Mouse (Mus musculus): ENCODE data around the gene Grik3. TPM values are rescaled to one million over a fixed set of nuclear protein-coding genes. Genes with fewer than 3 reads are reported as not detected.

The Grik3 gene
- polyA plus RNA-seq, 1 experiment from 2014 or later = 8.0 TPM

DNA sequence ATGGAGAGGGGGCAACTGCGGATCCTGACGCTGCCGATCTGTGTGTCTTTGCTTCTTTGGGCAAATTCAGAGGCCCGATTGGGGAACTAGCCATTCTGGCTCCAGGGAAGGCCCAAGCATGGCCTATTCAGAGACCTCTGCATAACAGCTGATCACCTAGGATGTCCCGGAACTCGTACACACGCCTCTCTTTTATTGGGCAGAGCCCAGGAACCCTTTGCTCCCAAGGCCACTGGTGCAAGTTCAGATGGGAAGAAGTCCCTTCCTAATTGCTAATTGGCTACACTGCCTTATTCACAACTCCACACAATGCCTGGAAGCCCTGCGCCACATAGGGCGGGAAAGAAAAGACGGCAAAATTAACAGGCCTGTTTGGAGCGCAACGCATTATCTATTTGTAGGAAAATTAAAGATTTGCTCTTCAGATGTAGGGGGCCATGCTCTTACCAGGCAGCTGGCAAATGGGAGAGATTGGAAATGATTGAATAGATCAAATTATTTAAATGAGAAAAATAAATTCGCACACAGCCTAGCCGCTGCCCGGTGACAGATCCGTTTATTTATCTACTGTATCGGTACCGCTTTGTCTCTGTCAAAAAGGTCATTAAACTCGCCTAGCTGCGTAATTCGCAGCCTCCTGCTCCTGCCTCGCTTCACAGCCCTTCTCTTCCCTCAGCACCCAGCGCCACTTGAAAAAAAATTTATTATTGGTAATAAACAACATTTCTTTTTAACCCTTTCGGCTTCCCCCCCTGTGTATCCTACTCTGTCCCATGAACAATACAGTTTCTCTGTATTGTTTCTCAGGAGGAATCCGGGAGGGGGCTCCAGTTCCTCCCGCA lies 1.5 kb upstream of the Grik3 start:
- WGBS = 1% methylated on average over 26 of the region's 26 CpGs
- Histone ChIP-seq H3K9me3 (ENCODE audit: control insufficient read depth, low read length) (no peaks in the 10 kb centered on the region), H3K4me2 (ENCODE audit: low read length) (peak overlapping the region; percentile 59), H3K4me1 (replicated peaks; ENCODE audit: control insufficient read depth, insufficient read depth, low read length) (peaks cover 79% of the 10 kb centered on the region), H3K36me3 (ENCODE audit: control insufficient read depth, insufficient read depth) (no peaks in the 10 kb centered on the region), H3K27me3 (replicated peaks; ENCODE audit: control insufficient read depth, insufficient read depth, low read length) (peaks cover 54% of the 10 kb centered on the region), H3K27ac (ENCODE audit: low read length) (peak overlapping the region; percentile 91), H3K4me3 (replicated peaks; ENCODE audit: low read length) (peak overlapping the region; percentile 59), H3K9ac (replicated peaks; ENCODE audit: low read depth, low read length) (peak overlapping the region; percentile 73)
- ATAC-seq = no peak

DNA sequence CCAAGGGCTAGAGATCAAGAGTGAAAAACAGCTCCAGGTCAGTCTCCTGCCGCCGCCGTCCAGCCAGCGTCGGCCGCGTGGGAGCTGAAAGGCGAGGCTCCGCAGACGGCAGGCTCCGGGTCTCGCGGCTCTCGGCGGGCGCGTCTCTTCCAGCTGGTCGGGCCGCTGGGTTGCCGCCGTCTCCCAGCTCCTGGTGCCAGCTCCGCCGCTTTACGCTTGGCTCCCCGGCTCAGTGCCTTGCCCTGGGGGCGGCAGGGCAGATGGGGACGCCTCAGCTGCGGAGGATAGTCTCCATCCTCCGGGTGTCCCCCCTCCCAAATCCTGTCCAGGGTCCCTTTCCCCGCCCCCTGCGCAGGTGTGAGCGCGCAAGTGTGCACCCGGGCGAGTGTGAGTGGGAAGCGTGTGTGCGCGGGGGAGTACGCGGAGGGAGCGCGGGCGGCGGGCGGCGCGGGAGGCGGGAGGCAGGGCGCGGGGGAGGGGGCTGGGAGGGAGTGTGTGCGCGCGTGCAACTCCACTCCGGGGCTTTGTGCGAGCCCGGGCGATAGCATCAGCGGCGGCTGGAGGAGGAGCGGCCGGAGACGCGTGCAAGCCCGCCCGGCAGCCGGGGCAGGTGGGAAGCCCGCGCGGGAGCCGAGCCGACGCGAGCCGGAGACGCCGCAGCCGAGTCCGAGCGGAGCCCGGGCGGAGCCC lies 454 bp upstream of the Grik3 start:
- Histone ChIP-seq H3K9me3 (ENCODE audit: control insufficient read depth, low read length) (no peaks in the 10 kb centered on the region), H3K27me3 (replicated peaks; ENCODE audit: control insufficient read depth, insufficient read depth, low read length) (peaks cover 56% of the 10 kb centered on the region), H3K4me3 (replicated peaks; ENCODE audit: low read length) (peak overlapping the region; percentile 59), H3K4me1 (replicated peaks; ENCODE audit: control insufficient read depth, insufficient read depth, low read length) (peaks cover 76% of the 10 kb centered on the region), H3K27ac (ENCODE audit: low read length) (peak overlapping the region; percentile 91), H3K9ac (replicated peaks; ENCODE audit: low read depth, low read length) (peak overlapping the region; percentile 73), H3K4me2 (ENCODE audit: low read length) (peak overlapping the region; percentile 59), H3K36me3 (ENCODE audit: control insufficient read depth, insufficient read depth) (no peaks in the 10 kb centered on the region)
- under 1% methylated on average over 69 of the region's 81 CpGs for WGBS
- peak; percentile 74 for ATAC-seq

DNA sequence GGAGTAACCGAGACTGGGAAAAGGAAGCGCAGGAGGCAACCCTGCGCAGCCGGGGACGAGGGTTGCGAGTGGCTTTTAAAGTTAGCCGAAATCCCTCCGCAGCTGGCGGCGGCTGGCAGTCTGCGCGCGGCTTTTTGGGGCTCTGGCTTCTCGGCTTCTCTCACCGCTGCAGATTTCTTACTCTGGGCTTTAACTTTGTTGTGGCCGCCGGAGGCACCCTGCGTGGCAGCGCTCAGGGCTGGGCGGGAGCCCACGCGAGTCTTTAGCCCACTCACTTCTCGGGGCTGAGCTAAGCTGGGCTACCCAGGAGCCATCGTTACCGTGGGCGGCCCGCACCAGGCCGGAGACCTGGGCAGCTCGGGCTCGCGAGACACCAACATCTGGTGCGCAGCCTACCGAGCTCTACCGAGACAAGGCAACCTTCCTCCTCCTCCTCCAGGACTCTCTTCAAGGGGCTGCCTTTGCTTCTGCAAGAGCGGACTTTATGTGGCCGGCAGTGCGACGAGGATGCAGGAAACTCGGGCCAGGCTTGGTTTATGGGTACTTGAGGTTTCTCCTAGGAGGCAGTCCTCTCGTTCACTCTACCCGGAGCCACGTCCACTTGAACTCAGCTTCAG lies 1.1 kb downstream of the Grik3 start:
- H3K9ac ChIP-seq (replicated peaks; ENCODE audit: low read depth, low read length) = peak overlapping the region; percentile 73
- peaks cover 72% of the 10 kb centered on the region for H3K4me1 ChIP-seq (replicated peaks; ENCODE audit: control insufficient read depth, insufficient read depth, low read length)
- peak overlapping the region; percentile 59 for H3K4me3 ChIP-seq (replicated peaks; ENCODE audit: low read length)
- H3K9me3 ChIP-seq (ENCODE audit: control insufficient read depth, low read length) = no peaks in the 10 kb centered on the region
- peaks cover 54% of the 10 kb centered on the region for H3K27me3 ChIP-seq (replicated peaks; ENCODE audit: control insufficient read depth, insufficient read depth, low read length)
- no peaks in the 10 kb centered on the region for H3K36me3 ChIP-seq (ENCODE audit: control insufficient read depth, insufficient read depth)
- peak overlapping the region; percentile 91 for H3K27ac ChIP-seq (ENCODE audit: low read length)
- no peak for ATAC-seq
- under 1% methylated on average over 42 of the region's 42 CpGs for WGBS
- peak overlapping the region; percentile 59 for H3K4me2 ChIP-seq (ENCODE audit: low read length)

DNA sequence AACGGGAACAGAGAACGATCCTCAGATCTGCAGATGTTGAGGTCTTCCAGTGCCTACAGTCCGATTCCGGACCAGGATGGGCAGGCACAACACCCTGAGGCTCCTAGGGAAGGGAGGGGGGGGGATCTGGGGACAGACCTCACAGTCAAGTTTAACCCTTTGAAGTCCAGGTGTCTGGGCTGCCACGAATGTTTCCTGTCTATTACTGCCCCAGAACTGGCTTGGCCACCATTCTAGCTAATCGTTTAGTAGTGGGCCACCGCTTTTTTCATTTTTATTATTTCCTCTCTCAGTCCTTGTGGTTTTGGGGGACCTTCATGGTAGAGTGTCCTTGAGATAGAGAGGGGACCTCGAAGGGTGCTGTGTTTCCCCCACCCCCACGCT lies 1.6 kb downstream of the Grik3 start:
- ATAC-seq = no peak
- Histone ChIP-seq H3K27ac (ENCODE audit: low read length) (peak overlapping the region; percentile 91; the same call in 1 of the 2 replicates), H3K9me3 (ENCODE audit: control insufficient read depth, low read length) (no peaks in the 10 kb centered on the region), H3K4me2 (ENCODE audit: low read length) (peak overlapping the region; percentile 59), H3K36me3 (ENCODE audit: control insufficient read depth, insufficient read depth) (no peaks in the 10 kb centered on the region), H3K4me1 (replicated peaks; ENCODE audit: control insufficient read depth, insufficient read depth, low read length) (peaks cover 73% of the 10 kb centered on the region), H3K9ac (replicated peaks; ENCODE audit: low read depth, low read length) (peak overlapping the region; percentile 73), H3K4me3 (replicated peaks; ENCODE audit: low read length) (peak overlapping the region; percentile 59), H3K27me3 (replicated peaks; ENCODE audit: control insufficient read depth, insufficient read depth, low read length) (peaks cover 52% of the 10 kb centered on the region)
- 12% methylated on average over 9 of the region's 9 CpGs for WGBS

DNA sequence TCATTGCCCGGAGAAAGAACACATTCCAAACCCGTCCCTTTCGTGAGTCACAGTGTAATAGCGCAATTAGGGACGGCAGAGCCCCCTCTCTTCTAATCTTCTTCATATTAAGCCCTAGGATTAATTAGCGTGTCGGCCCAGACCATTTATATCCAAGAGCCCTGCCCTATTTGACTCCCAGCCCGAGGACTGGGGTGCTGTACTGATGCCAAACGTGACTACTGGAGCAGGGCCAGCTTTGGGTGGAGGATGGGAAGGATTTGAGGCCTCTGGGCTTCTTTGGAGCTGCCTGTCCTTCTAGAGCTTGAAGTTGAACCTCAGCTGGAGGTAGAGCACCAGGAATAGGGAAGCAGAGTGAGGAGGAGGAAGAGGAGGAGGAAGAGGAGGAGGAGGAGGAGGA lies 2.2 kb downstream of the Grik3 start:
- no peaks in the 10 kb centered on the region for H3K36me3 ChIP-seq (ENCODE audit: control insufficient read depth, insufficient read depth)
- H3K4me2 ChIP-seq (ENCODE audit: low read length) = peak overlapping the region; percentile 59
- peaks cover 70% of the 10 kb centered on the region for H3K4me1 ChIP-seq (replicated peaks; ENCODE audit: control insufficient read depth, insufficient read depth, low read length)
- H3K4me3 ChIP-seq (replicated peaks; ENCODE audit: low read length) = peak overlapping the region; percentile 59
- peak overlapping the region; percentile 91 for H3K27ac ChIP-seq (ENCODE audit: low read length)
- H3K27me3 ChIP-seq (replicated peaks; ENCODE audit: control insufficient read depth, insufficient read depth, low read length) = peaks cover 55% of the 10 kb centered on the region
- WGBS = 7% methylated on average over 9 of the region's 9 CpGs
- H3K9ac ChIP-seq (replicated peaks; ENCODE audit: low read depth, low read length) = peak overlapping the region; percentile 73
- no peak for ATAC-seq
- H3K9me3 ChIP-seq (ENCODE audit: control insufficient read depth, low read length) = no peaks in the 10 kb centered on the region

DNA sequence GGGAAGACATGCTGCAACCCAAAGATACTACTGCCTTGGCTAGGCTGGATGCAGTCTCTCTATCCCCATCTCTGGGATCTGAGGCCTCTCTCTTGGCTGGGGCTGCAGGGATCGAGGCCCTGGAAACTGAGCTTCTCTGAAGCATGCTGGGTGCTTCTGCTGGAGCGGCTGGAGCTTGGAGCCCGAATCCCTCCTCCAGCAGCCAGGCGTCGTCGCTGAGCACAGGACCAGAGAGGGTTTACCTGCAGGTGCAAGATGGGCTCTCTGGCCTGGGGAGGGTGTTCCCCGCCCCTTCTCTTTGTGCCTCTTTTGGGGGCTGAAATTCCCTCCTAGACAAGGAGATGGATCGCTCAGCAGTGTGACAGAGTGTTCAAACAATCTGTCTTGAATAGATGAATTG lies 2.6 kb downstream of the Grik3 start:
- H3K4me1 ChIP-seq (replicated peaks; ENCODE audit: control insufficient read depth, insufficient read depth, low read length) = peaks cover 69% of the 10 kb centered on the region
- H3K4me3 ChIP-seq (replicated peaks; ENCODE audit: low read length) = peak overlapping the region; percentile 59
- peak overlapping the region; percentile 91 for H3K27ac ChIP-seq (ENCODE audit: low read length)
- H3K4me2 ChIP-seq (ENCODE audit: low read length) = peak overlapping the region; percentile 59
- H3K27me3 ChIP-seq (replicated peaks; ENCODE audit: control insufficient read depth, insufficient read depth, low read length) = peaks cover 54% of the 10 kb centered on the region
- peak overlapping the region; percentile 47 for H3K9ac ChIP-seq (replicated peaks; ENCODE audit: low read depth, low read length)
- peak; percentile 15; the same call in 1 of the 2 replicates for ATAC-seq
- no peaks in the 10 kb centered on the region for H3K36me3 ChIP-seq (ENCODE audit: control insufficient read depth, insufficient read depth)
- no peaks in the 10 kb centered on the region for H3K9me3 ChIP-seq (ENCODE audit: control insufficient read depth, low read length)
- 3% methylated on average over 8 of the region's 8 CpGs for WGBS

DNA sequence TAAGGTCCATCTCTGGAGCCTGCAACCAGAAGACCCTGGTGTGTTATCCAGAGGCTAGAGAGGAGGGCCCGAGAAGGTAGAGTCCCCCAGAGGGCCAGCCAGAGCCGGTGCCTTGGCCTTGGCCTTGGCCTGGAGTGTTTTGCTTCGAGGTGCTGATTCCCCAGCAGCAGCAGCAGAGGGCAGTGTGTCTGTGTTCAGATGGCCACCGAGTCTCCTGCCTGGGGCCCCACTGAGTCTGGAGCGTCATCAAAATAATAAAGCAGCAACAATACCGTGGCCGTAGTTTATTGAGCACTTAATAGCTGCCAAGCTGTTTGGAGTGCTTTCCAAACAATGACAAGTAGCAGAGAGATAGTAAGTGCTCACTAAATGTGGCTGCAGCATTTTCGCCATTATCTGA lies 5.0 kb downstream of the Grik3 start:
- Histone ChIP-seq H3K4me1 (replicated peaks; ENCODE audit: control insufficient read depth, insufficient read depth, low read length) (peaks cover 61% of the 10 kb centered on the region), H3K4me2 (ENCODE audit: low read length) (peak overlapping the region; percentile 59), H3K9me3 (ENCODE audit: control insufficient read depth, low read length) (no peaks in the 10 kb centered on the region), H3K27ac (ENCODE audit: low read length) (no peak overlapping the region), H3K27me3 (replicated peaks; ENCODE audit: control insufficient read depth, insufficient read depth, low read length) (peaks cover 44% of the 10 kb centered on the region), H3K36me3 (ENCODE audit: control insufficient read depth, insufficient read depth) (no peaks in the 10 kb centered on the region), H3K9ac (replicated peaks; ENCODE audit: low read depth, low read length) (no peak overlapping the region), H3K4me3 (replicated peaks; ENCODE audit: low read length) (no peak overlapping the region)
- 24% methylated on average over 8 of the region's 8 CpGs for WGBS
- ATAC-seq = no peak

DNA sequence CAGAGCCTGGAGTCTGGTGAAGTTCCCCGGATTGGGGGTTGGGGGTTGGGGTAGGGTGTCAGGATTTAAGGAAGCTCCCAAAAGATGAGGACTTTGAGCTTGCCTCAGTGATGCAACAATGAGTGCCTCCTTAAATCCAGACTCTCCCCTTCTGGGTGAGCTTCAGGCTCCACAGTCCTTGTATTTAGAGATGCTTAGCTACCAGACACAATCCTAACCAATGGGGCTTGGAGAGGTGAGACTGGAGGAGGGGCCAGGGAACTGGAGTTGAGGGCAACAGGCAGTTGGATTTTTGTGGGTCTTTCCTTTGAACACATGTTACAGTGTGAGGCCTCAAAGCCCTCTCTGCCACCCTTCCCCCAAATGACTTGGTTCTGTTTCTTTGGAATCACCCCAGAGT lies 6.5 kb downstream of the Grik3 start:
- Histone ChIP-seq H3K9ac (replicated peaks; ENCODE audit: low read depth, low read length) (no peak overlapping the region), H3K4me3 (replicated peaks; ENCODE audit: low read length) (no peak overlapping the region), H3K27ac (ENCODE audit: low read length) (no peak overlapping the region), H3K27me3 (replicated peaks; ENCODE audit: control insufficient read depth, insufficient read depth, low read length) (peaks cover 39% of the 10 kb centered on the region), H3K4me2 (ENCODE audit: low read length) (peak overlapping the region; percentile 10; the same call in 1 of the 2 replicates), H3K4me1 (replicated peaks; ENCODE audit: control insufficient read depth, insufficient read depth, low read length) (peaks cover 52% of the 10 kb centered on the region), H3K36me3 (ENCODE audit: control insufficient read depth, insufficient read depth) (no peaks in the 10 kb centered on the region), H3K9me3 (ENCODE audit: control insufficient read depth, low read length) (no peaks in the 10 kb centered on the region)
- ATAC-seq = no peak
- 0% methylated on average over 1 of the region's 1 CpGs for WGBS

DNA sequence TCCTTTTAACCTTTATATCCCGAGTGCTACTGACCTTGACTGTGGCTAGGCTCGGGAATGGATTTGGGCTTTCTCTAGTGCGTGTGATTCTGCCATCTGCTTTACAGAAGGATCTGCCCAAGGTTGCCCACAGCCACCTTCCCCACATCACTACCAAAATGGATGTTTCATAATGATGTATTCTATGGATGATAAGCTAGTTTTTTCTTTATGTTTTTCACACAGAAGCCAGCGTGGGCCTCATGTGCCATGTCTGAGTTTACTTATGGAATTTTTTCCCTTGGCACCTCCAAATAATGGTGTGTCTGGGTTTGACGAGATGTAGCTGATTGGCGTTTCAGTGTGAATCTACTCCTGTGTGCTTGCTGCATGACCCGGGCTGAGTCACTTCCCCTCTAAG lies 7.0 kb downstream of the Grik3 start:
- Histone ChIP-seq H3K4me2 (ENCODE audit: low read length) (peak overlapping the region; percentile 10; the same call in 1 of the 2 replicates), H3K27ac (ENCODE audit: low read length) (no peak overlapping the region), H3K27me3 (replicated peaks; ENCODE audit: control insufficient read depth, insufficient read depth, low read length) (peaks cover 36% of the 10 kb centered on the region), H3K9me3 (ENCODE audit: control insufficient read depth, low read length) (no peaks in the 10 kb centered on the region), H3K4me3 (replicated peaks; ENCODE audit: low read length) (no peak overlapping the region), H3K36me3 (ENCODE audit: control insufficient read depth, insufficient read depth) (no peaks in the 10 kb centered on the region), H3K9ac (replicated peaks; ENCODE audit: low read depth, low read length) (no peak overlapping the region), H3K4me1 (replicated peaks; ENCODE audit: control insufficient read depth, insufficient read depth, low read length) (peaks cover 48% of the 10 kb centered on the region)
- ATAC-seq = no peak
- WGBS = 43% methylated on average over 7 of the region's 7 CpGs

Measured in forebrain, embryonic 16.5 days (tissue).